Mouse (Mus musculus): ENCODE data around the gene Krtap6-1.
"Not testable (repeated sequence)": the region's sequence is repeated elsewhere in the genome, so short reads cannot be mapped to it uniquely, and the experiment has no call there.

Gene Krtap6-1

DNA sequence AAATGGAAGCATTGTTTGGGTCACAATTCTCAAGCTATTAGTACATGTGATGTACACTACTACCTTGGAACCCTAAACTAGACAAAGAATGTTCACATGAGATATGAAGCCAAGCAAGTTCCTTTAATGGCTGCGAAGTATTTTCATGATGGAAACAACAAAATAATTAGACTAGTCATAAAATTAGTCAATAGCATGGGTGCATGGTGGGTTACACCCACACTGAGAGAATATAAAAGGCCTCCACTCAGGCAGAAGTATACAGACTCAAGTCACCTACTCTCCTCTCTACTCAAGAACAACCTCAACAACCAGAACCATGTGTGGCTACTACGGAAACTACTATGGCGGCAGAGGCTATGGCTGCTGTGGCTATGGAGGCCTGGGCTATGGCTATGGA, at the start of gene Krtap6-1:
TSS of gene Krtap6-1 (plus strand) at position 301 of the 400 bp plus-strand sequence.
- not testable (repeated sequence) for DNase-seq (ENCODE audit: low read depth, low spot score)

DNA sequence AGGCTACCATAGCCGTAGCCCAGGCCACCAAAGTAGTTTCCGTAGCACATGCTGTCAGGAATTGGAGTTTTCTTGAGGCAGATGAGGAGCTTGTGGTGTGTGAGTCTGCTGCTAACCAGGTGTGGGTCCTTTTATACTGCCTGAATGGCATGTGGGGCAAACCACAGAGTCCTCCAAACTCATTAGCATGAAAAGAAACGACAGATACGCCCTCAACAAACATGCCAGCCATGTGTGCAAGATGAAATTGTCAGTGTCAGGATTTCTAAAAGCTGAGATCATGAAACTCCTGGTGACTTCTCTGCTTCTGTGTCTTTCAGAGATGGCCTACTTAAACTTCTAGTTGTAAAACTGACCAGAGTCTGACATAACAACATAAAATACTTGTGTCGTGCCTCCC, 20.8 kb upstream of the Krtap6-1 start, which contains the start of gene Krtap22-2:
TSS of gene Krtap22-2 (minus strand) at position 101 of the 400 bp plus-strand sequence.
- DNase-seq (ENCODE audit: low read depth, low spot score), result no peak

DNA sequence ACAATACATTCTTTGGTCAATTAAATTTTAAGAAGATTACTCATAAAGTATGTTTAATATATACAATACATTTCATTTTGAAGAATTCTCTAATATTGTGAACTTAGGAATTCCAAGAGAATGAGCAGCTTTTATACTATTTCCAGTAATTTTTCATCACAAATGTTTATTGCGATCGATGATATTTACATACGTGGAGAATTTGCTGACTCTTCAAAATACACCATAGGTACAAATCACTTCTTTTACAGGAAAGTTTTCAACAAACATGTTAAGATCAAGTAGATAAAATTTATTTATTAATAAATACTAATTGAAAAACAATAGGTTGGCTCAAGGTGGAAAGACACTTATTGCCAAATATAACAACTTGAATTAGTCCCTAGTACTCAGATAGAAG, 17.5 kb upstream of the Krtap6-1 start:
- DNase-seq (ENCODE audit: low read depth, low spot score), result no peak

DNA sequence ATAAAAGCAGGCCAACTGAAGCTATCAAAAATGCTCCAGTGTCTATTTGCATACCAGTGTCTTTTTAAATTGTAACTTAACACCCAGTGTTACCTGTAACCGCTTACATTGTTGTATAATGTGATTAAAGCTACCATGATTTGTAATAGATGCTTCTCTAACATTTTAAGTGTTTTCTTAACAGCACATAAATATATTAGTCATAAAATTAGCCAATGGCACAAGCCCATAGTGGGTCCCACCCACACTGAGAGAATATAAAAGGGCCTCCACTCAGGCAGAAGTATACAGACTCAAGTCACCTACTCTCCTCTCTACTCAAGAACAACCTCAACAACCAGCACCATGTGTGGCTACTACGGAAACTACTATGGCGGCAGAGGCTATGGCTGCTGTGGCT, 16.5 kb upstream of the Krtap6-1 start, which contains the start of gene Gm10229:
TSS of gene Gm10229 (plus strand) at position 301 of the 400 bp plus-strand sequence.
- not testable (repeated sequence) for DNase-seq (ENCODE audit: low read depth, low spot score)

DNA sequence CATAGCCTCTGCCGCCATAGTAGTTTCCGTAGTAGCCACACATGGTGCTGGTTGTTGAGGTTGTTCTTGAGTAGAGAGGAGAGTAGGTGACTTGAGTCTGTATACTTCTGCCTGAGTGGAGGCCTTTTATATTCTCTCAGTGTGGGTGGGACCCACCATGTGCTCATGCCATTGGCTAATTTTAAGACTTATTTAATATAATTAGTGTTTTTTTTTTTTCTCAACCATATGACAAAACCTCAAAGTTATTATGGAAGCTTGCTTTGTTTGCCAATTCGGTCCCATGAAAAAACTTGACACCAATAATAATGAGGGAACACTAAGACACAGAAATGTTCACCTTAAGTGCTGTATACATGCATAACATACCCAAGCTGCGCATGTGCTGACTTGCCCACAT, 9.9 kb downstream of the Krtap6-1 start, which contains the start of gene Gm10228:
TSS of gene Gm10228 (minus strand) at position 101 of the 400 bp plus-strand sequence.
- not testable (repeated sequence) for DNase-seq (ENCODE audit: low read depth, low spot score)

DNA sequence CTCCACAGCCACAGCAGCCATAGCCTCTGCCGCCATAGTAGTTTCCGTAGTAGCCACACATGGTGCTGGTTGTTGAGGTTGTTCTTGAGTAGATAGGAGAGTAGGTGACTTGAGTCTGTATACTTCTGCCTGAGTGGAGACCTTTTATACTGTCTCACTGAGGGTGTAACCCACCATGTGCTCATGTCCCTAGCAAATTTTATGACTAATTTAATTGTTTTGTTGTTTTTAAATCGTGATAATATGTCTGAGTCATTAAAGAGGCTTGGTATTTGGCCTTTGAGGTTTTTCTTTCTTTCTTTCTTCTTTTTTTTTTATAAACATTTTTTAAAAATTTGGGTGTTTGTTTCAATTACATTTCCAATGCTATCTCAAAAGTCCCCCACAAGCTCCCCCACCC, 16.3 kb downstream of the Krtap6-1 start, which contains the start of gene Krtap6-5:
TSS of gene Krtap6-5 (minus strand) at position 101 of the 400 bp plus-strand sequence.
- no peak for DNase-seq (ENCODE audit: low read depth, low spot score)

DNA sequence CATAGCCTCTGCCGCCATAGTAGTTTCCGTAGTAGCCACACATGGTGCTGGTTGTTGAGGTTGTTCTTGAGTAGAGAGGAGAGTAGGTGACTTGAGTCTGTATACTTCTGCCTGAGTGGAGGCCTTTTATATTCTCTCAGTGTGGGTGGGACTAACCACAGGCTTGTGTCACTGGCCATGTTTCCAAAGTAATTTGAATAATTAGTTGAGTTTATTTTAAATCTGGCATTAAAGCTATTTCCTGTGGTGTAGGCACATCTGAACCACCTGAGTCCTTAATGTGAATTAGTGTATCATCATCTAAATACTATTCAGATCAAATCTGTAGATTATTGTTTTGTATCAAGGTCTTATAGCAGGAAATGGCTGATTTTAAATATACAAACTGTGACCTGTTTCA, 32.4 kb downstream of the Krtap6-1 start, which contains the start of gene 1110025L11Rik:
TSS of gene 1110025L11Rik (minus strand) at position 101 of the 400 bp plus-strand sequence.
- not testable (repeated sequence) for DNase-seq (ENCODE audit: low read depth, low spot score)

DNA sequence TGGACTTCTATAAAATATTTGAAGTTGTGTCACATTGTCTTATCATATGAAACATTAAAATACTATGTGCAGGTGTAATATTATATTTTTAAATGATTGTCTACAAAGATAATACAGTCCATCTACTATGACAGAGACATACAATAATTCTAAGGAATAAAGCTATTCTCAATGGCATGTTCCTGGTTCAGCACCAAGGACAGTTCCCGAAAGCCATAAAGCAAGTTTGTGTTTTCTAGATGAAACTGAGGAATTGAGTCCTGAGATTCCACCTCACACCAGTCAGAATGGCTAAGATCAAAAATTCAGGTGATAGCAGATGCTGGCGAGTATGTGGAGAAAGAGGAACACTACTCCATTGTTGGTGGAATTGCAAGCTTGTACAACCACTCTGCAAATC, 39.5 kb downstream of the Krtap6-1 start:
- DNase-seq (ENCODE audit: low read depth, low spot score), result peak; percentile 42
